Mouse (Mus musculus) testis, adult 2 months (tissue): Measurements from ENCODE around the gene Rcan2.

Experiments used
- CTCF ChIP-seq: fragments of 200-500 bp; IDR thresholded peaks from 2 replicates; pipeline ENCODE4 v1.5.1; 2012; ENCODE audit warnings: low read depth, mild to moderate bottlenecking, inconsistent platforms, low read length, moderate library complexity; ENCODE audit not compliant: control insufficient read depth, insufficient read depth, insufficient replicate concordance
- POLR2A ChIP-seq: fragments of 200-500 bp; IDR thresholded peaks from 2 replicates; pipeline ENCODE4 v1.6.1; 2012; ENCODE audit warnings: low read depth, mild to moderate bottlenecking, inconsistent platforms, low read length, moderate library complexity; ENCODE audit not compliant: control insufficient read depth

GRCm38 (mm10) chr17:44088226-44088625 lies 287.1 kb downstream of the Rcan2 start:
- TF ChIP-seq POLR2A, result no peak
- no peak for TF ChIP-seq CTCF
